Mouse (Mus musculus): ENCODE data around the gene Syt1. TPM values are rescaled to one million over a fixed set of nuclear protein-coding genes. Genes with fewer than 3 reads are reported as not detected.

Syt1 gene
- polyA plus RNA-seq, 1 experiment from 2014 or later, result 16.9 TPM

- Histone ChIP-seq H3K27me3 (ENCODE audit: control insufficient read depth, insufficient read depth, low read length) (no peaks in the 10 kb centered on the region), H3K27ac (ENCODE audit: low read depth, low read length) (no peak overlapping the region), H3K4me2 (ENCODE audit: low read depth, low read length, severe bottlenecking) (no peak overlapping the region), H3K9me3 (ENCODE audit: control insufficient read depth, low read length) (no peaks in the 10 kb centered on the region), H3K36me3 (ENCODE audit: control insufficient read depth, insufficient read depth, low read length) (no peaks in the 10 kb centered on the region), H3K4me1 (replicated peaks; ENCODE audit: control insufficient read depth, insufficient read depth, low read length) (peaks cover 2% of the 10 kb centered on the region; the same call in 1 of the 2 replicates), H3K4me3 (ENCODE audit: low read depth, low read length) (no peak overlapping the region), H3K9ac (ENCODE audit: low read length) (no peak overlapping the region)
- ATAC-seq (replicated peaks; ENCODE audit: low FRiP score) (no peak), DNase-seq (ENCODE audit: low spot score) (no peak)
- WGBS, result 50% methylated on average over 5 of the region's 5 CpGs
Observed at GRCm38 (mm10) chr10:108571104-108571503, 439.7 kb downstream of the Syt1 start.

GRCm38 (mm10) chr10:108569568-108570139, 441.1 kb downstream of the Syt1 start:
- no peak overlapping the region for H3K4me3 ChIP-seq (ENCODE audit: low read depth, low read length)
- H3K9ac ChIP-seq (ENCODE audit: low read length), result no peak overlapping the region
- DNase-seq (ENCODE audit: low spot score), result no peak
- no peak; the same call in 1 of the 2 replicates for ATAC-seq (replicated peaks; ENCODE audit: low FRiP score)
- H3K4me2 ChIP-seq (ENCODE audit: low read depth, low read length, severe bottlenecking), result no peak overlapping the region
- no peaks in the 10 kb centered on the region for H3K9me3 ChIP-seq (ENCODE audit: control insufficient read depth, low read length)
- H3K36me3 ChIP-seq (ENCODE audit: control insufficient read depth, insufficient read depth, low read length), result no peaks in the 10 kb centered on the region
- H3K27ac ChIP-seq (ENCODE audit: low read depth, low read length), result no peak overlapping the region
- H3K4me1 ChIP-seq (replicated peaks; ENCODE audit: control insufficient read depth, insufficient read depth, low read length), result peaks cover 2% of the 10 kb centered on the region; the same call in 1 of the 2 replicates
- H3K27me3 ChIP-seq (ENCODE audit: control insufficient read depth, insufficient read depth, low read length), result no peaks in the 10 kb centered on the region
- WGBS, result 64% methylated on average over 6 of the region's 6 CpGs

GRCm38 (mm10) chr10:108568925-108569324, 441.9 kb downstream of the Syt1 start:
- H3K4me2 ChIP-seq (ENCODE audit: low read depth, low read length, severe bottlenecking), result no peak overlapping the region
- no peaks in the 10 kb centered on the region for H3K9me3 ChIP-seq (ENCODE audit: control insufficient read depth, low read length)
- H3K9ac ChIP-seq (ENCODE audit: low read length), result no peak overlapping the region
- DNase-seq (ENCODE audit: low spot score) (no peak), ATAC-seq (replicated peaks; ENCODE audit: low FRiP score) (no peak)
- 48% methylated on average over 6 of the region's 6 CpGs for WGBS
- H3K27ac ChIP-seq (ENCODE audit: low read depth, low read length), result no peak overlapping the region
- H3K4me3 ChIP-seq (ENCODE audit: low read depth, low read length), result no peak overlapping the region
- H3K27me3 ChIP-seq (ENCODE audit: control insufficient read depth, insufficient read depth, low read length), result no peaks in the 10 kb centered on the region
- H3K36me3 ChIP-seq (ENCODE audit: control insufficient read depth, insufficient read depth, low read length), result no peaks in the 10 kb centered on the region
- H3K4me1 ChIP-seq (replicated peaks; ENCODE audit: control insufficient read depth, insufficient read depth, low read length), result peaks cover 2% of the 10 kb centered on the region; the same call in 1 of the 2 replicates

GRCm38 (mm10) chr10:108568136-108568535, 442.6 kb downstream of the Syt1 start:
- Histone ChIP-seq H3K27ac (ENCODE audit: low read depth, low read length) (no peak overlapping the region), H3K9ac (ENCODE audit: low read length) (no peak overlapping the region), H3K4me2 (ENCODE audit: low read depth, low read length, severe bottlenecking) (no peak overlapping the region), H3K4me1 (replicated peaks; ENCODE audit: control insufficient read depth, insufficient read depth, low read length) (peaks cover 2% of the 10 kb centered on the region; the same call in 1 of the 2 replicates), H3K36me3 (ENCODE audit: control insufficient read depth, insufficient read depth, low read length) (no peaks in the 10 kb centered on the region), H3K9me3 (ENCODE audit: control insufficient read depth, low read length) (no peaks in the 10 kb centered on the region), H3K27me3 (ENCODE audit: control insufficient read depth, insufficient read depth, low read length) (no peaks in the 10 kb centered on the region), H3K4me3 (ENCODE audit: low read depth, low read length) (no peak overlapping the region)
- DNase-seq (ENCODE audit: low spot score) (peak; percentile 60), ATAC-seq (replicated peaks; ENCODE audit: low FRiP score) (0 out of 2 replicates have a peak, but pooled peaks have one; percentile 19)
- 11% methylated on average over 8 of the region's 8 CpGs for WGBS

GRCm38 (mm10) chr10:108567456-108567855, 443.3 kb downstream of the Syt1 start:
- Histone ChIP-seq H3K9ac (ENCODE audit: low read length) (no peak overlapping the region), H3K36me3 (ENCODE audit: control insufficient read depth, insufficient read depth, low read length) (no peaks in the 10 kb centered on the region), H3K27ac (ENCODE audit: low read depth, low read length) (no peak overlapping the region), H3K4me2 (ENCODE audit: low read depth, low read length, severe bottlenecking) (no peak overlapping the region), H3K4me1 (replicated peaks; ENCODE audit: control insufficient read depth, insufficient read depth, low read length) (peaks cover 2% of the 10 kb centered on the region; the same call in 1 of the 2 replicates), H3K27me3 (ENCODE audit: control insufficient read depth, insufficient read depth, low read length) (no peaks in the 10 kb centered on the region), H3K4me3 (ENCODE audit: low read depth, low read length) (no peak overlapping the region), H3K9me3 (ENCODE audit: control insufficient read depth, low read length) (no peaks in the 10 kb centered on the region)
- DNase-seq (ENCODE audit: low spot score) (no peak), ATAC-seq (replicated peaks; ENCODE audit: low FRiP score) (no peak)
- WGBS, result 97% methylated on average over 6 of the region's 6 CpGs

- H3K27ac ChIP-seq (ENCODE audit: low read depth, low read length), result no peak overlapping the region
- H3K9me3 ChIP-seq (ENCODE audit: control insufficient read depth, low read length), result no peaks in the 10 kb centered on the region
- DNase-seq (ENCODE audit: low spot score) (no peak), ATAC-seq (replicated peaks; ENCODE audit: low FRiP score) (peak; percentile 43; the same call in 1 of the 2 replicates)
- 68% methylated on average over 2 of the region's 2 CpGs for WGBS
- H3K9ac ChIP-seq (ENCODE audit: low read length), result no peak overlapping the region
- H3K4me3 ChIP-seq (ENCODE audit: low read depth, low read length), result no peak overlapping the region
- no peaks in the 10 kb centered on the region for H3K4me1 ChIP-seq (replicated peaks; ENCODE audit: control insufficient read depth, insufficient read depth, low read length)
- no peaks in the 10 kb centered on the region for H3K27me3 ChIP-seq (ENCODE audit: control insufficient read depth, insufficient read depth, low read length)
- H3K4me2 ChIP-seq (ENCODE audit: low read depth, low read length, severe bottlenecking), result no peak overlapping the region
- no peaks in the 10 kb centered on the region for H3K36me3 ChIP-seq (ENCODE audit: control insufficient read depth, insufficient read depth, low read length)
Observed at GRCm38 (mm10) chr10:108559607-108559908, 451.2 kb downstream of the Syt1 start.

GRCm38 (mm10) chr10:108558812-108559606, 451.8 kb downstream of the Syt1 start:
- Histone ChIP-seq H3K27me3 (ENCODE audit: control insufficient read depth, insufficient read depth, low read length) (no peaks in the 10 kb centered on the region), H3K4me1 (replicated peaks; ENCODE audit: control insufficient read depth, insufficient read depth, low read length) (no peaks in the 10 kb centered on the region), H3K9me3 (ENCODE audit: control insufficient read depth, low read length) (no peaks in the 10 kb centered on the region), H3K4me2 (ENCODE audit: low read depth, low read length, severe bottlenecking) (no peak overlapping the region), H3K27ac (ENCODE audit: low read depth, low read length) (no peak overlapping the region), H3K4me3 (ENCODE audit: low read depth, low read length) (no peak overlapping the region), H3K36me3 (ENCODE audit: control insufficient read depth, insufficient read depth, low read length) (no peaks in the 10 kb centered on the region), H3K9ac (ENCODE audit: low read length) (no peak overlapping the region)
- peak; percentile 54 for ATAC-seq (replicated peaks; ENCODE audit: low FRiP score)
- no peak for DNase-seq (ENCODE audit: low spot score)
- WGBS, result 79% methylated on average over 19 of the region's 19 CpGs

GRCm38 (mm10) chr10:108552544-108552943, 458.2 kb downstream of the Syt1 start:
- no peak overlapping the region for H3K4me3 ChIP-seq (ENCODE audit: low read depth, low read length)
- no peak overlapping the region for H3K27ac ChIP-seq (ENCODE audit: low read depth, low read length)
- no peak overlapping the region for H3K4me2 ChIP-seq (ENCODE audit: low read depth, low read length, severe bottlenecking)
- ATAC-seq (replicated peaks; ENCODE audit: low FRiP score), result no peak
- no peaks in the 10 kb centered on the region for H3K27me3 ChIP-seq (ENCODE audit: control insufficient read depth, insufficient read depth, low read length)
- WGBS, result 87% methylated on average over 6 of the region's 6 CpGs
- H3K36me3 ChIP-seq (ENCODE audit: control insufficient read depth, insufficient read depth, low read length), result no peaks in the 10 kb centered on the region
- H3K9me3 ChIP-seq (ENCODE audit: control insufficient read depth, low read length), result no peaks in the 10 kb centered on the region
- H3K9ac ChIP-seq (ENCODE audit: low read length), result no peak overlapping the region
- no peaks in the 10 kb centered on the region for H3K4me1 ChIP-seq (replicated peaks; ENCODE audit: control insufficient read depth, insufficient read depth, low read length)
- DNase-seq (ENCODE audit: low spot score), result no peak

GRCm38 (mm10) chr10:108545715-108546114, 465.1 kb downstream of the Syt1 start:
- no peak overlapping the region for H3K4me2 ChIP-seq (ENCODE audit: low read depth, low read length, severe bottlenecking)
- 91% methylated on average over 3 of the region's 3 CpGs for WGBS

More at GRCm38 (mm10) chr10:108545715-108546114, 465.1 kb downstream of the Syt1 start:
- Histone ChIP-seq H3K9me3 (ENCODE audit: control insufficient read depth, low read length) (no peaks in the 10 kb centered on the region), H3K9ac (ENCODE audit: low read length) (no peak overlapping the region), H3K4me3 (ENCODE audit: low read depth, low read length) (no peak overlapping the region), H3K36me3 (ENCODE audit: control insufficient read depth, insufficient read depth, low read length) (no peaks in the 10 kb centered on the region), H3K4me1 (replicated peaks; ENCODE audit: control insufficient read depth, insufficient read depth, low read length) (no peaks in the 10 kb centered on the region), H3K27me3 (ENCODE audit: control insufficient read depth, insufficient read depth, low read length) (no peaks in the 10 kb centered on the region), H3K27ac (ENCODE audit: low read depth, low read length) (no peak overlapping the region)
- ATAC-seq (replicated peaks; ENCODE audit: low FRiP score) (no peak), DNase-seq (ENCODE audit: low spot score) (no peak)
